Mouse (Mus musculus): Measurements from ENCODE around the gene Aox4. TPM values are rescaled to one million over a fixed set of nuclear protein-coding genes. Genes with fewer than 3 reads are reported as not detected.

Aox4 gene
- total RNA-seq (2014; rRNA removed; ENCODE audit: low replicate concordance) (not detected in 2 replicates), polyA plus RNA-seq (2015; fragmentation: Nextera tagmentation; extraction: Ambion mirVana) (not detected in 2 replicates)

- WGBS, result 76% methylated on average over 17 of the region's 17 CpGs
Observed at GRCm38 (mm10) chr1:58210203-58210602, at the start of gene Aox4. Gene Aox4 (plus strand): TSS chr1:58210397.

GRCm38 (mm10) chr1:58169893-58170292, 40.3 kb upstream of the Aox4 start:
- 0 out of 2 replicates have a peak, but pooled peaks cover 3% of the 10 kb centered on the region for H3K27me3 ChIP-seq (ENCODE audit: control insufficient read depth, insufficient read depth, low read length)
- no peak overlapping the region for H3K4me2 ChIP-seq (ENCODE audit: low read depth, low read length)
- H3K9me3 ChIP-seq (replicated peaks; ENCODE audit: control insufficient read depth, low read length), result no peaks in the 10 kb centered on the region
- no peaks in the 10 kb centered on the region for H3K36me3 ChIP-seq (replicated peaks; ENCODE audit: control insufficient read depth, insufficient read depth, low read length)
- H3K4me3 ChIP-seq (ENCODE audit: low read depth, low read length), result no peak overlapping the region
- no peak for TF ChIP-seq EP300 (IDR thresholded peaks at IDR 0.05; ENCODE audit: low read depth)
- TF ChIP-seq CTCF (IDR thresholded peaks at IDR 0.05; ENCODE audit: low read depth), result no peak
- H3K9ac ChIP-seq (replicated peaks; ENCODE audit: low read depth, low read length), result no peak overlapping the region
- 63% methylated on average over 6 of the region's 6 CpGs for WGBS
- no peak overlapping the region for H3K27ac ChIP-seq (ENCODE audit: low read depth)
- DNase-seq (ENCODE audit: low spot score) (no peak), ATAC-seq (ENCODE audit: insufficient read depth, low read depth) (no peak)
- no peaks in the 10 kb centered on the region for H3K4me1 ChIP-seq (ENCODE audit: control insufficient read depth, insufficient read depth)

More at GRCm38 (mm10) chr1:58210203-58210602, at the start of gene Aox4:
- TF ChIP-seq CTCF (IDR thresholded peaks at IDR 0.05; ENCODE audit: low read depth) (no peak), EP300 (IDR thresholded peaks at IDR 0.05; ENCODE audit: low read depth) (no peak)
- H3K4me1 ChIP-seq (ENCODE audit: control insufficient read depth, insufficient read depth), result no peaks in the 10 kb centered on the region
- no peaks in the 10 kb centered on the region for H3K9me3 ChIP-seq (replicated peaks; ENCODE audit: control insufficient read depth, low read length)
- no peak within 1 kb of the TSS for H3K4me2 ChIP-seq (ENCODE audit: low read depth, low read length)
- H3K27ac ChIP-seq (ENCODE audit: low read depth), result no peak within 1 kb of the TSS
- H3K36me3 ChIP-seq (replicated peaks; ENCODE audit: control insufficient read depth, insufficient read depth, low read length), result no peaks in the 10 kb centered on the region
- no peaks in the 10 kb centered on the region for H3K27me3 ChIP-seq (ENCODE audit: control insufficient read depth, insufficient read depth, low read length)
- no peak for DNase-seq (ENCODE audit: low spot score)
- no peak within 1 kb of the TSS for H3K4me3 ChIP-seq (ENCODE audit: low read depth, low read length)
- ATAC-seq (ENCODE audit: insufficient read depth, low read depth), result no peak
- H3K9ac ChIP-seq (replicated peaks; ENCODE audit: low read depth, low read length), result no peak within 1 kb of the TSS

GRCm38 (mm10) chr1:58188514-58189175, 21.6 kb upstream of the Aox4 start:
- no peak overlapping the region for H3K4me3 ChIP-seq (ENCODE audit: low read depth, low read length)
- no peaks in the 10 kb centered on the region for H3K9me3 ChIP-seq (replicated peaks; ENCODE audit: control insufficient read depth, low read length)
- H3K9ac ChIP-seq (replicated peaks; ENCODE audit: low read depth, low read length), result no peak overlapping the region
- no peaks in the 10 kb centered on the region for H3K4me1 ChIP-seq (ENCODE audit: control insufficient read depth, insufficient read depth)
- 58% methylated on average over 5 of the region's 5 CpGs for WGBS
- H3K27me3 ChIP-seq (ENCODE audit: control insufficient read depth, insufficient read depth, low read length), result no peaks in the 10 kb centered on the region
- no peaks in the 10 kb centered on the region for H3K36me3 ChIP-seq (replicated peaks; ENCODE audit: control insufficient read depth, insufficient read depth, low read length)
- DNase-seq (ENCODE audit: low spot score) (no peak), ATAC-seq (ENCODE audit: insufficient read depth, low read depth) (no peak)
- H3K4me2 ChIP-seq (ENCODE audit: low read depth, low read length), result no peak overlapping the region
- TF ChIP-seq CTCF (IDR thresholded peaks at IDR 0.05; ENCODE audit: low read depth) (no peak), EP300 (IDR thresholded peaks at IDR 0.05; ENCODE audit: low read depth) (no peak)
- H3K27ac ChIP-seq (ENCODE audit: low read depth), result no peak overlapping the region

GRCm38 (mm10) chr1:58194317-58194716, 15.9 kb upstream of the Aox4 start:
- ATAC-seq (ENCODE audit: insufficient read depth, low read depth) (no peak), DNase-seq (ENCODE audit: low spot score) (no peak)
- Histone ChIP-seq H3K4me3 (ENCODE audit: low read depth, low read length) (no peak overlapping the region), H3K4me1 (ENCODE audit: control insufficient read depth, insufficient read depth) (0 out of 2 replicates have a peak, but pooled peaks cover 6% of the 10 kb centered on the region), H3K27ac (ENCODE audit: low read depth) (no peak overlapping the region), H3K9me3 (replicated peaks; ENCODE audit: control insufficient read depth, low read length) (no peaks in the 10 kb centered on the region), H3K27me3 (ENCODE audit: control insufficient read depth, insufficient read depth, low read length) (no peaks in the 10 kb centered on the region; the same call in 1 of the 2 replicates), H3K4me2 (ENCODE audit: low read depth, low read length) (no peak overlapping the region), H3K9ac (replicated peaks; ENCODE audit: low read depth, low read length) (no peak overlapping the region), H3K36me3 (replicated peaks; ENCODE audit: control insufficient read depth, insufficient read depth, low read length) (no peaks in the 10 kb centered on the region)
- TF ChIP-seq EP300 (IDR thresholded peaks at IDR 0.05; ENCODE audit: low read depth) (no peak), CTCF (IDR thresholded peaks at IDR 0.05; ENCODE audit: low read depth) (no peak)
- 92% methylated on average over 12 of the region's 12 CpGs for WGBS

- no peaks in the 10 kb centered on the region for H3K36me3 ChIP-seq (replicated peaks; ENCODE audit: control insufficient read depth, insufficient read depth, low read length)
- no peaks in the 10 kb centered on the region for H3K9me3 ChIP-seq (replicated peaks; ENCODE audit: control insufficient read depth, low read length)
- no peak overlapping the region for H3K4me3 ChIP-seq (ENCODE audit: low read depth, low read length)
- no peaks in the 10 kb centered on the region; the same call in 1 of the 2 replicates for H3K27me3 ChIP-seq (ENCODE audit: control insufficient read depth, insufficient read depth, low read length)
- DNase-seq (ENCODE audit: low spot score), result no peak
- 0 out of 2 replicates have a peak, but pooled peaks cover 6% of the 10 kb centered on the region for H3K4me1 ChIP-seq (ENCODE audit: control insufficient read depth, insufficient read depth)
- no peak for TF ChIP-seq EP300 (IDR thresholded peaks at IDR 0.05; ENCODE audit: low read depth)
- TF ChIP-seq CTCF (IDR thresholded peaks at IDR 0.05; ENCODE audit: low read depth), result no peak
- ATAC-seq (ENCODE audit: insufficient read depth, low read depth), result no peak
- H3K9ac ChIP-seq (replicated peaks; ENCODE audit: low read depth, low read length), result no peak overlapping the region
- 55% methylated on average over 3 of the region's 3 CpGs for WGBS
- H3K4me2 ChIP-seq (ENCODE audit: low read depth, low read length), result peak overlapping the region; percentile 34
- no peak overlapping the region for H3K27ac ChIP-seq (ENCODE audit: low read depth)
Observed at GRCm38 (mm10) chr1:58194988-58195387, 15.2 kb upstream of the Aox4 start.

Measured in heart, postnatal 0 days (tissue).